9 mouse cellular contexts compared by ENCODE assay signal in genomic region chr17:71088991-71089434, GRCm38 (mm10).
DNase-seq lines count a peak whose midpoint lies in the region; ATAC-seq and TF ChIP-seq lines count a peak whose summit lies in the region.
"Had no signal": no experiment of that assay in that cellular context is flagged by ENCODE, and none has a peak within 500 bp of the region (broad histone marks: within the 10 kb centered on the region; RNA-seq: fewer than 3 reads in every experiment).

No protein-coding gene starts in this region.

- no peak overlapping the region for H3K4me3 ChIP-seq in kidney, embryonic 15.5 days (replicated peaks)
- H3K4me3 ChIP-seq in intestine, embryonic 15.5 days (replicated peaks) = no peak overlapping the region
- no peak overlapping the region for H3K4me3 ChIP-seq in lung, embryonic 16.5 days (ENCODE audit: low read length)
- H3K4me3 ChIP-seq in stomach, postnatal 0 days (ENCODE audit: low read depth, low read length) = no peak overlapping the region
- H3K4me3 ChIP-seq in midbrain, embryonic 15.5 days = no peak overlapping the region

- 79% methylated on average over 9 of the region's 9 CpGs for WGBS in kidney, embryonic 15.5 days
- 50% methylated on average over 9 of the region's 9 CpGs for WGBS in intestine, embryonic 15.5 days
- WGBS in lung, embryonic 16.5 days = 31% methylated on average over 9 of the region's 9 CpGs
- 34% methylated on average over 9 of the region's 9 CpGs for WGBS in stomach, postnatal 0 days
- 84% methylated on average over 9 of the region's 9 CpGs for WGBS in midbrain, embryonic 15.5 days

- no peaks in the 10 kb centered on the region for H3K36me3 ChIP-seq in kidney, embryonic 15.5 days
- H3K36me3 ChIP-seq in intestine, embryonic 15.5 days = no peaks in the 10 kb centered on the region
- H3K36me3 ChIP-seq in lung, embryonic 16.5 days (ENCODE audit: control insufficient read depth, insufficient read depth, low read length) = no peaks in the 10 kb centered on the region
- H3K36me3 ChIP-seq in stomach, postnatal 0 days (ENCODE audit: control insufficient read depth, insufficient read depth, low read length) = no peaks in the 10 kb centered on the region
- H3K36me3 ChIP-seq in midbrain, embryonic 15.5 days (replicated peaks) = no peaks in the 10 kb centered on the region

- peak; percentile 87 for TF ChIP-seq EP300 in stomach, postnatal 0 days (optimal IDR thresholded peaks at IDR 0.05)

- H3K9me3 ChIP-seq in kidney, embryonic 15.5 days (replicated peaks) = no peaks in the 10 kb centered on the region
- H3K9me3 ChIP-seq in intestine, embryonic 15.5 days = no peaks in the 10 kb centered on the region
- no peaks in the 10 kb centered on the region for H3K9me3 ChIP-seq in lung, embryonic 16.5 days (ENCODE audit: control insufficient read depth, low read length)
- no peaks in the 10 kb centered on the region for H3K9me3 ChIP-seq in stomach, postnatal 0 days (ENCODE audit: control insufficient read depth, low read length)
- no peaks in the 10 kb centered on the region for H3K9me3 ChIP-seq in midbrain, embryonic 15.5 days

- no peak overlapping the region for H3K27ac ChIP-seq in kidney, embryonic 15.5 days
- no peak overlapping the region for H3K27ac ChIP-seq in intestine, embryonic 15.5 days
- H3K27ac ChIP-seq in lung, embryonic 16.5 days (ENCODE audit: low read length) = peak overlapping the region; percentile 87
- H3K27ac ChIP-seq in stomach, postnatal 0 days (replicated peaks) = peak overlapping the region; percentile 10
- no peak overlapping the region for H3K27ac ChIP-seq in midbrain, embryonic 15.5 days

- DNase-seq in kidney, adult 9 months = peak; percentile 28
- DNase-seq in stomach, postnatal 0 days (ENCODE audit: low spot score) = peak; percentile 81
- no peak for DNase-seq in cerebellum, postnatal 4 days (ENCODE audit: low spot score in 2 of 2)
- no peak for DNase-seq in frontal cortex, postnatal 25 days (ENCODE audit: low spot score in 2 of 2)
- DNase-seq: right cerebral cortex, postnatal 25 days had no signal

- H3K4me2 ChIP-seq in kidney, embryonic 15.5 days = no peak overlapping the region
- H3K4me2 ChIP-seq in intestine, embryonic 15.5 days (replicated peaks) = no peak overlapping the region
- H3K4me2 ChIP-seq in lung, embryonic 16.5 days (ENCODE audit: low read depth, low read length) = no peak overlapping the region
- no peak overlapping the region for H3K4me2 ChIP-seq in stomach, postnatal 0 days (replicated peaks; ENCODE audit: low read depth)
- no peak overlapping the region for H3K4me2 ChIP-seq in midbrain, embryonic 15.5 days

- H3K9ac ChIP-seq in kidney, embryonic 15.5 days = no peak overlapping the region
- no peak overlapping the region for H3K9ac ChIP-seq in intestine, embryonic 15.5 days
- no peak overlapping the region for H3K9ac ChIP-seq in lung, embryonic 16.5 days (ENCODE audit: low read length)
- H3K9ac ChIP-seq in stomach, postnatal 0 days (ENCODE audit: low read length) = no peak overlapping the region
- H3K9ac ChIP-seq in midbrain, embryonic 15.5 days = no peak overlapping the region

- H3K27me3 ChIP-seq in kidney, embryonic 15.5 days = no peaks in the 10 kb centered on the region
- no peaks in the 10 kb centered on the region for H3K27me3 ChIP-seq in intestine, embryonic 15.5 days (replicated peaks)
- H3K27me3 ChIP-seq in lung, embryonic 16.5 days (ENCODE audit: control insufficient read depth, insufficient read depth, low read depth, low read length) = no peaks in the 10 kb centered on the region
- no peaks in the 10 kb centered on the region for H3K27me3 ChIP-seq in stomach, postnatal 0 days (ENCODE audit: control insufficient read depth, insufficient read depth, low read length)
- H3K27me3 ChIP-seq in midbrain, embryonic 15.5 days (replicated peaks) = no peaks in the 10 kb centered on the region

- ATAC-seq in kidney, embryonic 15.5 days (replicated peaks; ENCODE audit: low FRiP score) = no peak
- 0 out of 2 replicates have a peak, but pooled peaks have one; percentile 18 for ATAC-seq in intestine, embryonic 15.5 days
- peak; percentile 60; the same call in 1 of the 2 replicates for ATAC-seq in lung, embryonic 16.5 days (ENCODE audit: low read depth)
- peak; percentile 90 for ATAC-seq in stomach, postnatal 0 days (ENCODE audit: low FRiP score, low TSS enrichment)
- ATAC-seq in midbrain, embryonic 15.5 days (replicated peaks) = no peak

- TF ChIP-seq CTCF in stomach, postnatal 0 days (IDR thresholded peaks at IDR 0.05; ENCODE audit: low read depth) = no peak

- H3K4me1 ChIP-seq in kidney, embryonic 15.5 days = peaks cover 20% of the 10 kb centered on the region
- 0 out of 2 replicates have a peak, but pooled peaks cover 3% of the 10 kb centered on the region for H3K4me1 ChIP-seq in intestine, embryonic 15.5 days (replicated peaks)
- H3K4me1 ChIP-seq in lung, embryonic 16.5 days (replicated peaks; ENCODE audit: control insufficient read depth, insufficient read depth, low read length) = peaks cover 23% of the 10 kb centered on the region
- no peaks in the 10 kb centered on the region for H3K4me1 ChIP-seq in stomach, postnatal 0 days (replicated peaks; ENCODE audit: control insufficient read depth, insufficient read depth)
- H3K4me1 ChIP-seq in midbrain, embryonic 15.5 days = no peaks in the 10 kb centered on the region

Comparison
In these comparisons a context has a peak if more than half of its experiments do, and no peak if none do; other contexts are left out.
1. DNase-seq: peak in kidney, adult 9 months (single experiment) and stomach, postnatal 0 days (single experiment); none in cerebellum, postnatal 4 days (0 of 2) and frontal cortex, postnatal 25 days (0 of 2).
2. ATAC-seq: peak in intestine, embryonic 15.5 days (single experiment), lung, embryonic 16.5 days (single experiment) and stomach, postnatal 0 days (single experiment); none in kidney, embryonic 15.5 days (single experiment) and midbrain, embryonic 15.5 days (single experiment).
3. H3K27ac ChIP-seq: peak in lung, embryonic 16.5 days (single experiment) and stomach, postnatal 0 days (single experiment); none in kidney, embryonic 15.5 days (single experiment), intestine, embryonic 15.5 days (single experiment) and midbrain, embryonic 15.5 days (single experiment).